Mouse (Mus musculus): ENCODE results near the gene Rab23. TPM values are rescaled to one million over a fixed set of nuclear protein-coding genes. Genes with fewer than 3 reads are reported as not detected.

The Rab23 gene
- total RNA-seq (2018; cell fraction: chromatin; rRNA removed) = 10 to 100 TPM in 10 of 26 experiments, 1 to 10 TPM in 16; 1.5 to 17.8 (median 8.9) TPM
- 1 to 10 TPM in 25 of 26 experiments, under 1 TPM in 1; 0.94 to 5.9 (median 2.7) TPM for total RNA-seq (2018; cell fraction: cytosol; rRNA removed)
- total RNA-seq (2018; cell fraction: nucleus; rRNA removed) = 10 to 100 TPM in 6 of 26 experiments, 1 to 10 TPM in 20; 1.8 to 19.0 (median 5.6) TPM
- polyA plus RNA-seq (2018) = 1.8 to 3.7 TPM (median 2.3 TPM) in 3 replicates

DNA sequence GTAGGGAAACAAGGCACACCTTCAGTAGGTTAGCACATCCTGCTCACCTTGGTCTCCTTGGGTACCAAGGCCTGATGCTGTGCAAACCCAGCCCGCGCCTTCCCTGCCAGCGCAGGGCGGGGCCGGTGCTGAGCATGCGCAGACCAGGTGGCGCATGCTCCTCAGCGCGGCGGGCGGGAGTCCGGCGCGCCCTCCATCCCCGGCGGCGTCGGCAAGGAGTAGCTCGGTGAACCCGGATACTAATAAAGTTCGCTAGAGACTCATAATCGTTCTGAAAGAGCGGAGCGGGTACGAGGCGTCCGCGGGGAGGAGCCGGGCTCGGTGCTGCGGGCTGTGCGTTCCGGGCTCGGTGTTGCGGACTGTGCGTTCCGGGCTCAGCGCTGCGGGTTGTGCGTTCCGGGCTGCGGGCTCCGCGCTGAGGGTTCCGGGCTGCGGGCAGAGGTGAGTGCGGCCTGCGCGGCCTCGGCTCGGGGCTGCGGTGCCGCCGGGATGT lies at the start of gene Rab23:
Gene Rab23, plus strand, starts transcription at position 155 of the 493 bp plus-strand sequence.
- under 1% methylated on average over 54 of the region's 54 CpGs for WGBS (ENCODE audit: missing documents)
- Histone ChIP-seq H3K27ac (no peak within 1 kb of the TSS), H3K36me3 (ENCODE audit: inconsistent target) (no peaks in the 10 kb centered on the region), H3K79me2 (ENCODE audit: inconsistent target) (no peaks in the 10 kb centered on the region), H3K4me3 (ENCODE audit: inconsistent target) (peak within 1 kb of the TSS; percentile 36)

DNA sequence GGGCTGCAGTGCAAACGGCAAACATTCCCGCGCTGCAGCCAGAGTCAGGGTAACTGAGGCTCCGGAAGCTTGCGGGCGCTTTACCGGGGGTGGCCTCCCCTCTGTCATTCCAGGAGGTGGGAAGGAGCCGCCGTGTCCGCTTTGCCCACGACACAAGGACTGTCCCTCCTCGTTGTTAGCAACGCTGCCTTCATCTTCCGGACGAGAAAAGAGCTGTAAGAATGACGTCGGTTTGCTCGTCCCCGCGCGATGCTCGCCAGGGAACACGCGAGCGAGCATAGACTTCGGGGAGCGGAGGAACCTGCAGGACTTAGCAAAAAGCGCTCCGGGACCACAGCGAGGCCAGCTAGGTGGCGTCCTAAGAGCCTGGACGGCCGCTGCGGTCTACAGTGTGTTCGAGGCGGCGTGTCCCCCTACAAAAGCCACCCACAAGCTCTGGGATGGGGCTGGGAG lies 49.5 kb upstream of the Rab23 start:
- Histone ChIP-seq H3K27ac (peak overlapping the region; percentile 27; the same call in 1 of the 2 replicates), H3K4me3 (ENCODE audit: inconsistent target) (peak overlapping the region; percentile 85), H3K79me2 (ENCODE audit: inconsistent target) (no peaks in the 10 kb centered on the region), H3K36me3 (ENCODE audit: inconsistent target) (no peaks in the 10 kb centered on the region)
- WGBS (ENCODE audit: missing documents) = under 1% methylated on average over 34 of the region's 37 CpGs

DNA sequence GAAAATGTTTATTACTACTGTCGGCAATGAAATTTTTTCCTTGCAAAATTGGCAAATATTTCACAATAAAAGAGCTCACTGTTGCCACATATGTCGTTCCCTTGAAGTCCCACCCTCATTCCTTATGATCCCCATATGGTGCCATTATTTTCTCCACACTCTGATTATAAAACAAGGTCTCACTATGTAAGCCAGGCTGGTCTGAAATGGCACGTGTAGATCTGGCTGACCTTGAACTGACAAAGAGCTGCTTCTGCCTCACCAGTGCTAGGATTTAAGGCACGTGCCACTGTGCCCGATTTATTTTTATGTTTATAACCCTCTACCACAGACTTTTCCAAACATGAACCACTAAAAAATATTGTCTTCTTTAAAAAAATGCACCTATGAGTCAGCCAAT lies 48.2 kb upstream of the Rab23 start:
- Histone ChIP-seq H3K4me3 (ENCODE audit: inconsistent target) (no peak overlapping the region), H3K79me2 (ENCODE audit: inconsistent target) (no peaks in the 10 kb centered on the region), H3K27ac (no peak overlapping the region), H3K36me3 (ENCODE audit: inconsistent target) (no peaks in the 10 kb centered on the region)
- WGBS (ENCODE audit: missing documents) = 65% methylated on average over 5 of the region's 5 CpGs

DNA sequence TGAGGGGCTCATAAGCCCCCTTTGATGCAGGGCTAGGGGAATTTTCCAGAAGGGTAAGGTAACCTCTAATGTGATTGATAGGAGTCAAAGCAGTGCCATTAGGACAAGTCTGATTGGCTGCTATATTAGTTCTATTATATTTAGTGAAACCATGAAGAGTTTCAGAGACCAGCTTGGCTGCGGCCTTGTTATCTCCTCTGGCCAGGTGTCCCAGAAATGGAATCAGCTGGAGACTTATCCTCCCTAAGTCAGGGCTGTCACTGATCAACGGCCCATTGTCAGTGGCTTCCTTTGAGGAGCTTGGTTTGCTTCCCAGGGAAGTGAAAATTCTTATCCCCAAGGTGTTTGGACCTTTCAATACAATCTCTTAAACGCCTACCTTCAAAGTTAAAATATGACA lies 47.6 kb upstream of the Rab23 start:
- Histone ChIP-seq H3K27ac (no peak overlapping the region), H3K4me3 (ENCODE audit: inconsistent target) (no peak overlapping the region), H3K79me2 (ENCODE audit: inconsistent target) (no peaks in the 10 kb centered on the region), H3K36me3 (ENCODE audit: inconsistent target) (no peaks in the 10 kb centered on the region)
- WGBS (ENCODE audit: missing documents) = 75% methylated on average over 3 of the region's 3 CpGs

DNA sequence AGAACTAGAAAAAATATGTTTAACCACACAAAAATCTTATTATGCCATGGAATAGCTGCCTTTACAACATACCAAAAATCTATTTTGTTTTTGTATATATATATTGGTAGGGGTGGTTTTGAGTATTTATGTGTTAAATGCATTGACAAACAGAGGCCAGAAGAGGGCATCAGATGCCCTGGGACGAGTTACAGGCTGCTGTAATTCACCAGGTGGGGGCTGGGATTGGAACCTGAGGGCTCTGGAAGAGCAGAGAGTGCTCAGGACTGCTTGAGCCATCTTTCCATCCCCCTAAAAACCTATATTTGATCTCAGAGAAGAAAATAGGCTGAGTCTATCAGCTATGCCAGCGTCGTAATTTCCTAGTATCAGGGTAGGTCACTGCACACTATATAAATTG lies 47.2 kb upstream of the Rab23 start:
- Histone ChIP-seq H3K27ac (no peak overlapping the region), H3K36me3 (ENCODE audit: inconsistent target) (no peaks in the 10 kb centered on the region), H3K79me2 (ENCODE audit: inconsistent target) (no peaks in the 10 kb centered on the region), H3K4me3 (ENCODE audit: inconsistent target) (no peak overlapping the region)
- WGBS (ENCODE audit: missing documents) = 30% methylated on average over 3 of the region's 3 CpGs

DNA sequence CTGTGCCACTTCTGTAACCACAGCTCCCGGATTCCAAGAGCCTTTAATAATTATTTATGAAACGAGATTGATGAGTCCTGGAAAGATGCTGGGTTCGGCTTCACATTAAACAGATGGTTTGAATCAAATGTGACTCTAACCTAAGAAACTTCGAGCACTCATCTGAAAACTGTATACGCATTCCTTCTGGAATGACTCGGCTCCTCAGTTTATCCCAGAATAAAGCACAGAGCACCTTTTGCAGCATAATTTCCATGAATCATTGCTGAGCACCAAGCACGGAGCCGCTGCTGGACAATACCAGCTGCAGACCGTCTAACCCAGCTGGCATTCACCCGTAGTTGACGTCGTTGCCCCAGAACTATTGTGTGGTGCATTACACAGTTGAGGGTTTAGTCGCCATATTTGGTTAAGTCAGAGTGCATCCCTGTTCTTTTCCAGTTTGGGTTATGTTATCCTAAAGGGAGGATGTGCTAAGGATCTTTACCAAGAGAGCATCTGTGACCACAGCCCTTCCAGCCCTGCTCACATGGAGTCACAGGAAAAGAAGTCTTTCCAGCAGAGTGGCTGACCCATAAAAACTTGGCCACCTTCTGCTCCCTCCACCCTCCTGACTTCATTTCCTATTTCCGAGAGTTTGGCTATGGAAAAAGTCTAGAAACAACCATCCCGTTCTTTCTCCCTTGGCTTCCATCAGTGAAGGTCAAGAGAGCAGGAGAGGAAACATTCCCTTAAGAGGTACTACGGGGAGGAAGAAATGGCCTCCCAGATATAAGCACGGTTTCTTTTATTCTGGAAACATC lies 46.3 kb upstream of the Rab23 start:
- H3K4me3 ChIP-seq (ENCODE audit: inconsistent target) = no peak overlapping the region
- 87% methylated on average over 17 of the region's 17 CpGs for WGBS (ENCODE audit: missing documents)
- no peaks in the 10 kb centered on the region for H3K36me3 ChIP-seq (ENCODE audit: inconsistent target)
- H3K27ac ChIP-seq = no peak overlapping the region
- H3K79me2 ChIP-seq (ENCODE audit: inconsistent target) = no peaks in the 10 kb centered on the region

DNA sequence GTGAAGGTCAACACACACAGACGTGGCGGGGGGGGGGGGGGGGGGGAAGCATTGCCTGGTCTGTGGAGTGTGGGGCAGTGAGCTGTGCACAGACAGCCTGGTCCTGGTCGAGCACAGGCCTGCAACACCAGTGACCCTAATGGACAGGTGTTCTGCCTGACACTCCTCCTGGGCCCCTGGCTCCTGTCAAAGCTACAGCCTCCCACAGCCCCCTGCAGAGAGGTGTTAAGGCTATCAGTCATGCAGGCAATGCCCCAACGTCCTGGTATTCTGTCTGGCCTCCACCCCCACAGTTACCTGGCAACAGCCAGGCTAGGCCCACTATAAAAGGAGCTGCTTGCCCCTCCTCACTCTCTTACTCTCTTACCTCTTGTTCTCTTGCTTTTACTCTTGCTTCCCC lies 39.3 kb upstream of the Rab23 start:
- WGBS (ENCODE audit: missing documents) = 75% methylated on average over 2 of the region's 4 CpGs

DNA sequence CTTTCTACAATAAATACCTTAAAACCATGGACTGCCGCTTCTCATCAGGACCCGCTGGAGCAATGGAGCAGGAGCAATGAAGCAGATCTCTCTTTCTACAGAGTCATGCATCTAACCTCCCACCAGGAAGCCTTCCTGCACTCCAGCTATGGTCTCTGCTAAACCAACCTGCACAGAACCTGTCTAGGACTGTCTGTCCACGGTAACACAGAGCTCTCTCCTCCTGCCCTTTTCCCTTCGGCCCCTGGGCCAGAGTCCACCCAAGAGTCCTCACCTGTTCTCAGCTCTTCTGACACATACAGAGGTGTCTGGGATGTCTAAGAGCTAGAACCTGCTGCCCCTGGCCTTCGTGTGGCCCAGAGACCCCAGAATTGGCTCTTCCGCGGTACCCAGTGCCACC lies 38.8 kb upstream of the Rab23 start:
- no peaks in the 10 kb centered on the region for H3K36me3 ChIP-seq (ENCODE audit: inconsistent target)
- no peak overlapping the region for H3K4me3 ChIP-seq (ENCODE audit: inconsistent target)
- WGBS (ENCODE audit: missing documents) = 94% methylated on average over 7 of the region's 7 CpGs
- no peaks in the 10 kb centered on the region for H3K79me2 ChIP-seq (ENCODE audit: inconsistent target)
- H3K27ac ChIP-seq = no peak overlapping the region

More for the DNA sequence above, 39.3 kb upstream of the Rab23 start:
- H3K36me3 ChIP-seq (ENCODE audit: inconsistent target) = no peaks in the 10 kb centered on the region
- H3K27ac ChIP-seq = no peak overlapping the region
- no peak overlapping the region for H3K4me3 ChIP-seq (ENCODE audit: inconsistent target)
- H3K79me2 ChIP-seq (ENCODE audit: inconsistent target) = no peaks in the 10 kb centered on the region

DNA sequence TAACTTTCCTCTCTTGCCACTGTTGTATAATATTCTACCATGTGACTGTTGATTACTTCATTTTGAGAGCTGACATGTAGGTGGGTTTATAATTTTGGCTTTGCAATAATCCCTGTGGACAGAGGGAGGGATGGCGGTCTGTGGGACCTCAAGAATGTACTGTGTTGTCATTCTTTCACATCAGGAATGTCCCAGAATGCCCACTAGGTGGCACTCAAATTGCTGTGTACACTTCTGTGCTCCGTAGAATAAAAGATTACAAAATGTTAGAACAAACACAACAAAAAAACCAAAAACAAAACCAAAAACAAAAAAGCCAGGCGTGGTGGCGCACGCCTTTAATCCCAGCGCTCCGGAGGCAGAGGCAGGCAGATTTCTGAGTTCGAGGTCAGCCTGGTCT lies 35.2 kb upstream of the Rab23 start:
- H3K36me3 ChIP-seq (ENCODE audit: inconsistent target) = no peaks in the 10 kb centered on the region

DNA sequence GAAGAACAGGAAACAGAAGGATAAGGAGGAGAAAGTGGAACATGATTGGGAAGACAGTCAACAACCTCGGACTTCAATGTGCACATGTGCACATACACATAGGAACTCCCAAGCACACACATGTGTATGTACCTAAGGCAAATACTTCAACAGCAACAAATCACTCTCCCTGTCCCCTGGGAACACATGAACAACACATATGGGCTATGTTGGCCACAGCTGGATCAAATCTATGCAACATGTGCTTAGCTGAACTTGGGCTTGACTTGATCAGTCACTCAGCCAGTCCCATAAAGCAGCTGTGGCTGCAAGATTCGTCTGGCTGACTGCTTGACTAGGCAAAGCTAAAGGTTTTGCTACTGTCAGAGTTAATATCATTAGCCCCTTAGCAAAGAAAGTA lies 30.9 kb upstream of the Rab23 start:
- H3K79me2 ChIP-seq (ENCODE audit: inconsistent target) = no peaks in the 10 kb centered on the region
- WGBS (ENCODE audit: missing documents) = 61% methylated on average over 2 of the region's 2 CpGs
- H3K4me3 ChIP-seq (ENCODE audit: inconsistent target) = no peak overlapping the region
- H3K36me3 ChIP-seq (ENCODE audit: inconsistent target) = no peaks in the 10 kb centered on the region
- no peak overlapping the region for H3K27ac ChIP-seq

More for the DNA sequence above, 35.2 kb upstream of the Rab23 start:
- no peak overlapping the region for H3K4me3 ChIP-seq (ENCODE audit: inconsistent target)
- H3K79me2 ChIP-seq (ENCODE audit: inconsistent target) = no peaks in the 10 kb centered on the region
- 66% methylated on average over 6 of the region's 8 CpGs for WGBS (ENCODE audit: missing documents)
- H3K27ac ChIP-seq = no peak overlapping the region

DNA sequence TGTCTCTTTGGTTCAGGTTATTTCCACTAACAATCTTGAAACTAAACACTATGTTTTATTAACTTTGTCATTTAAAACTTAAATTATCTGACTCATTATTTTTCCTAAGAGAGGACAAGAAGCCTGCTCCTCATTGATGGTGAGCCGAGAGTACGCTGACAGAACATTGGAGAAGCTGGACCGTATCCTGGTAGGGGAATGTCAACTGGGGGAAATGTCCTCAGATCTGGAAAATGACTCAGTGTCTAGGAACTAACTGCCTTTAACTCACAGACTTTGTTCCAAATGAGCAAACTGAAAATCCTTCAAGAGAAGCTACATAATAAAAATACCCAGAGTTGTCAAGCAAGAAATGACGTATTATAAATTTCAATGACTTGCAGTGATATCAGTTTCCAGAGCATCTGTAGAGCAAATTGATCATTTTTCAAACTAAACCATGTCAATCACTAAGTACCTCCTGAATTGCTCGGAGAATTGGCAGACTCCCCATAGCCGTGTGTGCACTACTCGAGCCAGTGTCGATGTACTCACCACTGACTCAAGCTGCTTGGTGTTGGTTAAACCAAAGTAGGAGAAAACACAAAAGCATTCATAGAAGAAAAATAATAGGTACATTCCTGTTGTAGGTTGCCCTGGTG lies 30.1 kb upstream of the Rab23 start:
- Histone ChIP-seq H3K79me2 (ENCODE audit: inconsistent target) (no peaks in the 10 kb centered on the region), H3K27ac (no peak overlapping the region), H3K4me3 (ENCODE audit: inconsistent target) (no peak overlapping the region), H3K36me3 (ENCODE audit: inconsistent target) (no peaks in the 10 kb centered on the region)
- WGBS (ENCODE audit: missing documents) = 94% methylated on average over 8 of the region's 8 CpGs

DNA sequence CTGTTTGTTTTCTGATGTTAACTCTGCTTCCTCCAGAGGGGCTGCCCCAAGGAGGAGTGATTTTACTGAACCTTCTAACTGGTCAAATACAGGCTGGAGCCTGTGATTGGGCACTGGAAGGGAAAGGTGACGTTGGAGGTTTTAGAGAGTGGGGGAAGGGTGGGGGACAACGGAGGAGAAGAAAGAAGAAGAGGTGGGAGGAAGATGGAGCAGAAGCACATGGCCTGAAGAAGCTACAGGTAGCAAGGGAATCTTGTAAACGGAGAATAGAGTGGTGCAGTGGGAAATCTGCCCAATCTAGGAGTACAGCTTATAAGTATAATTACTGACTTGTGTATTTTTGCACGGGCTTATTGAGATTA lies 29.6 kb upstream of the Rab23 start:
- Histone ChIP-seq H3K36me3 (ENCODE audit: inconsistent target) (no peaks in the 10 kb centered on the region), H3K4me3 (ENCODE audit: inconsistent target) (no peak overlapping the region), H3K79me2 (ENCODE audit: inconsistent target) (no peaks in the 10 kb centered on the region), H3K27ac (no peak overlapping the region)
- 51% methylated on average over 4 of the region's 4 CpGs for WGBS (ENCODE audit: missing documents)

DNA sequence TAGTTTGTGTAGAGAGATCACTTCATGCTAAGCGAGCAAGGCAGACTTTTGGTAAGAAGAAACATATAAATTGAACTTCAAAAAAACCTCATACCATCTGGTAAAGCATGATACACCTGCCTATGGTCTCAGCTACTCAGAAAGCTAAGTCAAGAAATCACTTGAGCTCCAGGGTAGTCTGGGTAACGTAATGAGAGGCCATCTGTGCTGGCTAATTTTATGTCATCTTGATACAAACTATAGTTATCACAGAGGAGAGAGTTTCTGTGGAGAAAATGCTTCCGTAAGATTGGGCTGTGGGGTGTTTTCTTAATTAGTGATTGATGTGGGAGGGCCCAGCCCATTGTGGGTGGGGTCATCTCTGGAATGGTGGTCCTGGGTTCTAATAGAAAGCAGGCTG lies 25.8 kb upstream of the Rab23 start:
- Histone ChIP-seq H3K4me3 (ENCODE audit: inconsistent target) (no peak overlapping the region), H3K79me2 (ENCODE audit: inconsistent target) (no peaks in the 10 kb centered on the region), H3K36me3 (ENCODE audit: inconsistent target) (no peaks in the 10 kb centered on the region), H3K27ac (no peak overlapping the region)
- WGBS (ENCODE audit: missing documents) = 95% methylated on average over 3 of the region's 3 CpGs

DNA sequence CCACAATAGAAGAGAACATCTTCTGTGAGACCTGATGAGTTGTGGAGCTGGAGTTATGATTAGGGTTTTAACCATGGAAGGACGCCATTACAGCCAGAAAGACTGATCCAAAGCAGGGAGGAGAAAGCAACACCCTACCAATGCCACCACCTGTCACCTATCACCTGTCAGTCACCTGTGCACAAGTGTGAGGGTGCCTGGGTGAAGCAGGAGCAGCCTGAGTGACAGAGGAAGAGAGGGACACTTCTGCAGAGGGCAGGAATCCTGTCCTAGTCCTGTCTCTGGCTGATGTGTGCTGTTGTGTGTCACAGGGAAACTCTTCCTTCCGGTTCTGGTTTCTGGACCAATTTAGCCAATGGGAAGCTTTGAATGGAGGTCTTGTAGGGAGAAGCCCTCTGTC lies 23.7 kb upstream of the Rab23 start:
- no peak overlapping the region for H3K4me3 ChIP-seq (ENCODE audit: inconsistent target)
- WGBS (ENCODE audit: missing documents) = 92% methylated on average over 1 of the region's 2 CpGs
- H3K27ac ChIP-seq = no peak overlapping the region
- H3K79me2 ChIP-seq (ENCODE audit: inconsistent target) = no peaks in the 10 kb centered on the region
- no peaks in the 10 kb centered on the region for H3K36me3 ChIP-seq (ENCODE audit: inconsistent target)

DNA sequence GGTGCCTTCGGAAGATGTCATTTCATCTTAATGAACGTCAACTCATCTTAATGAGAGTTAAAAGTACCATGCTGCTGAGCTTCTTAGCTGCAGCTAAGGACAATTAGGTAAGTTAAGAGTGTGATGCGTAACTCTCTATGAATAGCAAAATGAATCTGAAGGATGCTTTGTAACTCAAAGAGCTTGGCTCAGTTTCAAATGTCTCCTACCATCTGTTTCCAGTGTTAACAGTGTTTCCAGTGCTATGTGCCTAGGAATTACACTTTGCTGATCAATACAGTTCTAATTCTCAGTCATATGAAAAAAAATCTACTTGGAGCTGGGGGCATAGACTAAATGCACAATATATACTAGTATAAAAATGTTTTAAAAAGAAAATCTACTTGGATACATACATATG lies 18.4 kb upstream of the Rab23 start:
- no peak overlapping the region for H3K27ac ChIP-seq
- 97% methylated on average over 3 of the region's 3 CpGs for WGBS (ENCODE audit: missing documents)
- no peak overlapping the region for H3K4me3 ChIP-seq (ENCODE audit: inconsistent target)
- no peaks in the 10 kb centered on the region for H3K79me2 ChIP-seq (ENCODE audit: inconsistent target)
- no peaks in the 10 kb centered on the region for H3K36me3 ChIP-seq (ENCODE audit: inconsistent target)
